Mouse (Mus musculus) forebrain, embryonic 15.5 days (tissue): ENCODE measurements around the gene Srd5a1. TPM values are rescaled to one million over a fixed set of nuclear protein-coding genes. Genes with fewer than 3 reads are reported as not detected.

Experiments
- ATAC-seq: fragments of 200-750 bp; cut with Nextera tagmentation; replicated peaks from 2 replicates; pipeline ENCODE4 v1.8.0; 2017; ENCODE audit warnings: mild to moderate bottlenecking, moderate TSS enrichment, moderate library complexity
- H3K27ac ChIP-seq: fragments of 300-500 bp; sonication (generic); replicated peaks from 2 replicates; pipeline ENCODE4 v1.5.1; 2015; ENCODE audit warnings: mild to moderate bottlenecking, inconsistent platforms
- H3K27me3 ChIP-seq: fragments of 300-500 bp; sonication (generic); 2 replicates; pipeline ENCODE4 v1.6.1; 2015; ENCODE audit warnings: inconsistent platforms
- H3K36me3 ChIP-seq: fragments of 300-500 bp; sonication (generic); 2 replicates; pipeline ENCODE4 v1.6.1; 2015; ENCODE audit warnings: mild to moderate bottlenecking, inconsistent platforms
- H3K4me1 ChIP-seq: fragments of 300-500 bp; sonication (generic); 2 replicates; pipeline ENCODE4 v1.6.1; 2015; ENCODE audit warnings: inconsistent platforms
- H3K4me2 ChIP-seq: fragments of 300-500 bp; sonication (generic); replicated peaks from 2 replicates; pipeline ENCODE4 v1.6.1; 2015; ENCODE audit warnings: mild to moderate bottlenecking, inconsistent platforms
- H3K4me3 ChIP-seq: fragments of 300-500 bp; sonication (generic); 2 replicates; pipeline ENCODE4 v1.5.1; 2015; ENCODE audit warnings: mild to moderate bottlenecking, inconsistent platforms
- H3K9ac ChIP-seq: fragments of 300-500 bp; sonication (generic); replicated peaks from 2 replicates; pipeline ENCODE4 v1.6.1; 2015; ENCODE audit warnings: mild to moderate bottlenecking, inconsistent platforms
- H3K9me3 ChIP-seq: fragments of 300-500 bp; sonication (generic); 2 replicates; pipeline ENCODE4 v1.6.1; 2016; ENCODE audit warnings: inconsistent platforms
- WGBS: fragments of 180-500 bp; shearing (Covaris S2); methylation state at CpG from one replicate; pipeline ENCODE4 v1.1.7; 2015; ENCODE audit warnings: mixed read lengths; 5-methylcytosine and 5-hydroxymethylcytosine counted together
- polyA plus RNA-seq: library from polyadenylated mRNA; unstranded; fragments of >200 nt; fragmentation: Nextera tagmentation; extraction: Ambion mirVana; gene quantifications from 2 replicates; pipeline ENCODE4 v1.2.1, GENCODE M21; 2015

Gene Srd5a1
- polyA plus RNA-seq, 1 experiment from 2014 or later, result 24.1 TPM

- no peak overlapping the region for H3K27ac ChIP-seq
- ATAC-seq, result no peak
- 68% methylated on average over 16 of the region's 16 CpGs for WGBS
- H3K9ac ChIP-seq, result no peak overlapping the region
- no peak overlapping the region for H3K4me2 ChIP-seq
- H3K4me3 ChIP-seq, result no peak overlapping the region
- H3K36me3 ChIP-seq, result no peaks in the 10 kb centered on the region
- peaks cover 8% of the 10 kb centered on the region; the same call in 1 of the 2 replicates for H3K4me1 ChIP-seq
- H3K27me3 ChIP-seq, result no peaks in the 10 kb centered on the region
- no peaks in the 10 kb centered on the region for H3K9me3 ChIP-seq
These were observed 63.6 kb downstream of the Srd5a1 start for GRCm38 (mm10) chr13:69547488-69548180.

- Histone ChIP-seq H3K27ac (no peak overlapping the region), H3K4me1 (peaks cover 8% of the 10 kb centered on the region; the same call in 1 of the 2 replicates), H3K27me3 (no peaks in the 10 kb centered on the region), H3K9ac (no peak overlapping the region), H3K9me3 (no peaks in the 10 kb centered on the region), H3K36me3 (no peaks in the 10 kb centered on the region), H3K4me2 (no peak overlapping the region), H3K4me3 (no peak overlapping the region)
- ATAC-seq, result no peak
- 19% methylated on average over 3 of the region's 3 CpGs for whole genome bisulfite sequencing
These were observed 66.2 kb downstream of the Srd5a1 start for GRCm38 (mm10) chr13:69545019-69545418.

GRCm38 (mm10) chr13:69543595-69543994 lies 67.6 kb downstream of the Srd5a1 start:
- H3K9me3 ChIP-seq, result no peaks in the 10 kb centered on the region
- no peak overlapping the region for H3K4me2 ChIP-seq
- WGBS, result 55% methylated on average over 12 of the region's 12 CpGs
- no peaks in the 10 kb centered on the region for H3K27me3 ChIP-seq
- no peak overlapping the region for H3K9ac ChIP-seq
- no peak overlapping the region for H3K27ac ChIP-seq
- no peaks in the 10 kb centered on the region for H3K36me3 ChIP-seq
- H3K4me3 ChIP-seq, result no peak overlapping the region
- peaks cover 8% of the 10 kb centered on the region; the same call in 1 of the 2 replicates for H3K4me1 ChIP-seq
- 0 out of 2 replicates have a peak, but pooled peaks have one; percentile 53 for ATAC-seq

GRCm38 (mm10) chr13:69542571-69543352 lies 68.5 kb downstream of the Srd5a1 start:
- H3K4me2 ChIP-seq, result no peak overlapping the region

GRCm38 (mm10) chr13:69541776-69542175 lies 69.5 kb downstream of the Srd5a1 start:
- no peaks in the 10 kb centered on the region for H3K27me3 ChIP-seq
- no peak for ATAC-seq
- H3K9me3 ChIP-seq, result no peaks in the 10 kb centered on the region
- WGBS, result 70% methylated on average over 10 of the region's 10 CpGs
- H3K9ac ChIP-seq, result no peak overlapping the region
- peaks cover 8% of the 10 kb centered on the region; the same call in 1 of the 2 replicates for H3K4me1 ChIP-seq
- no peak overlapping the region for H3K27ac ChIP-seq
- H3K4me3 ChIP-seq, result no peak overlapping the region
- H3K4me2 ChIP-seq, result no peak overlapping the region
- no peaks in the 10 kb centered on the region for H3K36me3 ChIP-seq

More at GRCm38 (mm10) chr13:69542571-69543352, 68.5 kb downstream of the Srd5a1 start:
- Histone ChIP-seq H3K27ac (no peak overlapping the region), H3K36me3 (no peaks in the 10 kb centered on the region), H3K27me3 (no peaks in the 10 kb centered on the region), H3K9ac (no peak overlapping the region), H3K4me3 (no peak overlapping the region), H3K9me3 (no peaks in the 10 kb centered on the region), H3K4me1 (peaks cover 8% of the 10 kb centered on the region; the same call in 1 of the 2 replicates)
- no peak for ATAC-seq
- WGBS, result 32% methylated on average over 17 of the region's 17 CpGs

GRCm38 (mm10) chr13:69541209-69541608 lies 70.0 kb downstream of the Srd5a1 start:
- no peaks in the 10 kb centered on the region for H3K36me3 ChIP-seq
- no peak overlapping the region for H3K9ac ChIP-seq
- WGBS, result 85% methylated on average over 6 of the region's 6 CpGs
- ATAC-seq, result no peak
- no peak overlapping the region for H3K27ac ChIP-seq
- no peak overlapping the region for H3K4me2 ChIP-seq
- no peaks in the 10 kb centered on the region for H3K9me3 ChIP-seq
- no peaks in the 10 kb centered on the region for H3K27me3 ChIP-seq
- peaks cover 8% of the 10 kb centered on the region; the same call in 1 of the 2 replicates for H3K4me1 ChIP-seq
- no peak overlapping the region for H3K4me3 ChIP-seq

- no peak for ATAC-seq
- Histone ChIP-seq H3K9ac (no peak overlapping the region), H3K27me3 (no peaks in the 10 kb centered on the region), H3K36me3 (no peaks in the 10 kb centered on the region), H3K27ac (no peak overlapping the region), H3K4me3 (no peak overlapping the region), H3K4me1 (peaks cover 14% of the 10 kb centered on the region), H3K9me3 (no peaks in the 10 kb centered on the region), H3K4me2 (no peak overlapping the region)
- WGBS, result 21% methylated on average over 4 of the region's 4 CpGs
These were observed 72.9 kb downstream of the Srd5a1 start for GRCm38 (mm10) chr13:69538327-69538726.

GRCm38 (mm10) chr13:69537366-69537765 lies 73.9 kb downstream of the Srd5a1 start:
- Histone ChIP-seq H3K27ac (no peak overlapping the region), H3K4me2 (no peak overlapping the region), H3K27me3 (no peaks in the 10 kb centered on the region), H3K4me3 (no peak overlapping the region), H3K4me1 (peaks cover 17% of the 10 kb centered on the region), H3K9me3 (no peaks in the 10 kb centered on the region), H3K36me3 (no peaks in the 10 kb centered on the region), H3K9ac (no peak overlapping the region)
- ATAC-seq, result no peak
- 78% methylated on average over 7 of the region's 7 CpGs for WGBS

GRCm38 (mm10) chr13:69536021-69536420 lies 75.2 kb downstream of the Srd5a1 start:
- H3K4me1 ChIP-seq, result peaks cover 31% of the 10 kb centered on the region
- H3K27me3 ChIP-seq, result no peaks in the 10 kb centered on the region
- H3K9ac ChIP-seq, result peak overlapping the region; percentile 75; the same call in 1 of the 2 replicates
- WGBS, result 85% methylated on average over 4 of the region's 4 CpGs
- no peak for ATAC-seq
- H3K4me3 ChIP-seq, result 0 out of 2 replicates have a peak overlapping the region, but pooled peaks have one; percentile 99
- H3K9me3 ChIP-seq, result no peaks in the 10 kb centered on the region
- no peak overlapping the region for H3K27ac ChIP-seq
- no peak overlapping the region for H3K4me2 ChIP-seq
- no peaks in the 10 kb centered on the region for H3K36me3 ChIP-seq

GRCm38 (mm10) chr13:69534654-69535551 lies 76.3 kb downstream of the Srd5a1 start:
- peak overlapping the region; percentile 69 for H3K4me2 ChIP-seq
- no peaks in the 10 kb centered on the region for H3K27me3 ChIP-seq
- no peaks in the 10 kb centered on the region for H3K36me3 ChIP-seq
- peak; percentile 95 for ATAC-seq
- H3K4me3 ChIP-seq, result peak overlapping the region; percentile 99
- under 1% methylated on average over 80 of the region's 86 CpGs for WGBS
- H3K4me1 ChIP-seq, result peaks cover 42% of the 10 kb centered on the region
- H3K9ac ChIP-seq, result peak overlapping the region; percentile 96
- peak overlapping the region; percentile 96 for H3K27ac ChIP-seq
- H3K9me3 ChIP-seq, result no peaks in the 10 kb centered on the region

- peak within 1 kb of the TSS; percentile 96 for H3K27ac ChIP-seq
- H3K4me3 ChIP-seq, result peak within 1 kb of the TSS; percentile 99
- WGBS, result under 1% methylated on average over 40 of the region's 57 CpGs
- H3K9ac ChIP-seq, result peak within 1 kb of the TSS; percentile 96
- H3K27me3 ChIP-seq, result no peaks in the 10 kb centered on the region
- no peaks in the 10 kb centered on the region for H3K36me3 ChIP-seq
- H3K9me3 ChIP-seq, result no peaks in the 10 kb centered on the region
- H3K4me1 ChIP-seq, result peaks cover 45% of the 10 kb centered on the region
- ATAC-seq, result peak; percentile 82; the same call in 1 of the 2 replicates
- H3K4me2 ChIP-seq, result peak within 1 kb of the TSS; percentile 86
These were observed 76.9 kb downstream of the Srd5a1 start, which contains the start of gene Tent4a for GRCm38 (mm10) chr13:69534334-69534653. TSS of gene Tent4a (minus strand) at chr13:69534617.
